Mouse (Mus musculus): ENCODE data around the gene Rad23b.
"Not testable (repeated sequence)": the region's sequence is repeated elsewhere in the genome, so short reads cannot be mapped to it uniquely, and the experiment has no call there.

The Rad23b gene

DNA sequence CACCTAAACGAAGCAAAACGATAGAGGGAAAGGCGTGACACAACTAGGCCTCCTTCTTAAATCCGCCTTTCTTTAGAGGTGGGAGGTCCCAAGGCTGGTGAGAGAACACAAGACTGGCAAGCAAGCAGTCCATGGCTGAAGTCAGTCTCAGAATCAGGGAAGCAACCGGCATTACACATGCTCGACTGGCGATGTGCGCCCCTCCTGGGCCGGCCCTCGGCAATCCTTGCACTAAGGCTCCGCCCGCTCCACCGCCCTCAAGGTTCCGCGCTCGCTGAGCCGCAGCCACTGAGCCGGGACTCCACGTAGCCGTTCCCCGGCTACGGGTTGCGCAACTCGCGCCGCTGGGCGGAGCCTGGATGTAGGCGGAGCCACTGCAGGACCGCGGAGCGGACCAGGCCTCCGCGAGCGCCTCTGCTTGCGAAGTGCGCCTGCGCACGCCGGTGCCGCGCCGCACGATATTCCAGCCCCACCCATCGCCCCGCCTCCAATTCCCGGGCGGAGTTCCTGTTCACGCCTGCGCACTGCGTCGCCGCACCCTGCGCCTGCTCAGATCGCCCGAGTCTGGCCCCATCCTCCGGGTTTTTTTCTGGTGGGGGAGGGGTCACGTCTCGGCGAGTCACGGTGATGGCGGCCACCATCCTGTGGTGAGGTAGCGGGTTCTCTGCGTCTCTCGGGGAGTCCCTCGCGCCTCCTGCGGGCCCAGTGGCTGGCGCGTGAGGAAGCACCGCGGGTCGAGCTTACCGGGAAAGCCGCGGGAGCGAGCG, at the start of gene Rad23b:
TSS of gene Rad23b (plus strand) at position 592 of the 767 bp plus-strand sequence.
- peak; percentile 99 to 100 for DNase-seq

DNA sequence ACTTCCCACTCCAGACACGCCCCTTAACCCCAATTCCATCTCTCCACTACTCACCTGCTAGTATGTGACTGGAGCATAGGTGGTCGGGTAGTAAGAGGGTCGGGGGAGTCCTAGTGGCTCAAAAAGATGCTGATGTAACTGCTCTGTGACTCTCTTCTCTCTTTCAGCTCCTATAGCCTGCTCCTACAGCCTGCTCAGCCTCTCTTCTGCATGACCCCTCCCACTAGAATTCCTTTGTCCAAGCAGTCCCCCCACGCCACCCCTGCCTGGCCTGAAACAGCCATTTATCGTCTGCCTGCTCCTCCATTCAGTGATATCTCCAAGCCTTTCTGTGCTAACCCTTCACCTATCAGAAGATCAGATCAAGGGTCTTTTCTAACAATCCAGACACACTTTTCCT, 45.7 kb upstream of the Rad23b start:
- DNase-seq: no peak

DNA sequence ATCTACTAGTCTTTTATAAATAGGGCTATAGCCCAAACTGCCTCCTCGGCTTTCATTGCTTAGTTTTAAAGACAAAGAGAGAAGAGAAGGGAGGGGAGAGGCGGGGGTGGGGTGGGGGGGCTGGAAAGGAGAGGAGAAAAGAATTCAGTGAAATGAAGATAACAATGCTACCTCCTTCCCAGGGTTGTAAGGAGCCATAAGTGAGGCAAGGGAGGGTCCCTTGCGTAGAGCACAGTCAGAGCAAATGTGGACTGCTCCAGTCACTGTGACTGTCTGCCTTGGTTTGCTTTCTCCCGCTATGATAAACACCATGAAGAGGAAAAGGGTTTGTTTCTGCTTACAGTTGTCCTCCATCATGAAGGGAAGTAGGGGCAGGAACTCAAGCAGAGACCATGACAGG, 43.2 kb upstream of the Rad23b start:
- no peak for DNase-seq

DNA sequence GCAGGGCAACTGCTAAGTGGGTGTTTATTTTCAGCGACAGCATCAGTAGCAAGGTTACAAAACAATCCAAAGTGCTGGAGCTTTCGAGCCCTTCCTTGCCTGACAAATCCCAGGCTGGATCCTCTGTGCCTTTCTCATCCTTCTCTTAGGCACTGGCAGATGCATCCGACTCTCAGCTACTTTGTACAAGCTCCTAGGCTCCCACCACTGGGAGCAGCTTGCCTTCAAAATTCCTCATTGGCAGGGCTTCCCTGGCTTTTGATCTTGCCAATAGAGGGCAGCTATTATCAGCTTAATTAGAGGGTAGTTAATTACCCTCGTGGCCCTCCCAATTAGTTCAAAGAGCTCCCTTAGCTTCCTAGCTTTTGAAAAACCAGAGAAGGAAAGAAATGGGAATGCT, 33.1 kb upstream of the Rad23b start:
- DNase-seq: no peak

DNA sequence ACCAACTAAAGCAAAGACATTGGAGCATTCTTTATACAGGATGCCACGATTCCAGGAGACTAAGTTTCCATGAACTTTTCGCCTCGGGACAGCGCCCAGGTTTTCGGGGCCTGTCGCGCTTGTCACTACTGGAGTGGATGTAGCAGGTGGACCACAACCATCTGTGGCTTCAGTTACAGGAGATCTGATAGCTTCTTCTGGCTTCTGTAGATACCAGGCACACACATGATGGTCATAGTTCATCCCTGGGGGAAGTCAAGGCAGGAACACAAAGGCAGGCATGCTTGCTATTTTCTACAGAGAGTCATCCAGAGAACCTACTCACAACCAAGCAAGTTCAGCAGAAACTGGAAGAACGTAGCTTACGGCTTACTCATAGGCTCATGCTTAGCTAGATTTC, 31.5 kb upstream of the Rad23b start:
- not testable (repeated sequence) for DNase-seq

DNA sequence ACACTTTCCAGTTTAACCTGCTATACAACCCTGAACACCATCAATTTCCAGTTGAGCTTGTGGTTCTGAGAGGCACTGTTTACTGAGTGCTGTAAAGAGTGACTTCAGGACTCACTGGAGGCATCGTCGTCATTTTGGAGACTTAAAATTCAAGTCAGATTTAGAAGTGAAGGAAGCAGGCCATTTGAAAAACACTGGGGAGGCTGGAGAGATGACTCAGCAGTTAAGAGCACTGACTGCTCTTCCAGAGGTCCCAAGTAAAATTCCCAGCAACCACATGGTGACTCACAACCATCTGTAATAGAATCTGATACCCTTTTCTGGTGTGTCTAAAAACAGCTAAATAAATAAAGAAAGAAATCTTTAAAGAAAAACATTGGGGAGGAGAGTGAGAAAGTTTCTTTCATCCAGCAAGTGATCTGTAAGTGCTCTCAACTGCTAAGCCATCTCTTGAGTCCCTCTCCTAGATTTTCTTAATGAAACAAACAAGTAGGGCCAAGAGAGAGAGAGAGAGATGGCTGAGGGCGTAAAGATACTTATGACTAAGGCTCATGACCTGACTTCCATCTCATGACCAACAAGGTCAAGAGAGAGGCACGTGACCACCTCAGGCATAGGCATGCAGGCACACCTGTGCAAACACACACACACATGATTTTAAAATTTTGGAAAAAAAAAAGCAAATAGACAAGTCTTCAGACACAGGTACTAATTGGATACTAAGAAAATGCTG, 23.9 kb upstream of the Rad23b start:
- no peak for DNase-seq

DNA sequence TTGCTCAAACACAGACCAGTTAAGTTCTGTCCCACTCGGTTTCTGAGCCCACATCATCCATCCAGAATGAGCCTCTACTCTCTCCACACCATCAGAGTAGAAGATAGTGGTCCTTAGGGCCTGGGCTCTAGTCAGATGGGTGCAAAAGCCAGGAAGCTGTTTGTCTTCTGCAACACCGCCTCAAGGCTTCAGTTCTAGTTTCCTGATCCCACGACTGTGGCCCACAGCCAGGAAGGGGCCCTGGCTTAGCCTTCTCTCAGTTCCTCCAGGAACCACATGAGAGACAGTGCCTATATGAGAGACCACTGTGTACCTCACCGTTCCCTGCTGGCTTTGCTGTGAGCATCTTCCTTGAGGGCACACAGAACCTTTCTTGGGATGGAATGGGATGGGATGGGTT, 22.3 kb upstream of the Rad23b start:
- no peak for DNase-seq

DNA sequence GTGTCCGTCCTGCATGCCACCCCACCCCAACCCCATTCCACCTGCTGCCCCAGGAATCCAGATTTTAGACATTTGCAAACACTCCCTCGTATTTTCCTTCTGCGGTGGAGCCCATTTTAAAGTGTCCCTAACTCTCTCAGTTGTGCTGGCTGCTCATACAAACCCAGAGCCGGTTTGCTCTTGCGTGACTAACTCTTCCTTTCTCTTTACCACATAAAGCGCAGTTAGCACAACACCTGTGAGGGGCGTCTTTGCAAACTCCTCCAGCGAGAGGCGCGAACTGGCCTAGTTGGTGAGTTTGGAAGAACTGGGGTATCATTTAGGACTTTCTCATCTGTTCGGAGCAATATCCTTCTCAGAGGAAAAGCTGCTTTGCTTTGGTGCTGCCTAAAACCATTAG, 21.4 kb upstream of the Rad23b start:
- no peak for DNase-seq

DNA sequence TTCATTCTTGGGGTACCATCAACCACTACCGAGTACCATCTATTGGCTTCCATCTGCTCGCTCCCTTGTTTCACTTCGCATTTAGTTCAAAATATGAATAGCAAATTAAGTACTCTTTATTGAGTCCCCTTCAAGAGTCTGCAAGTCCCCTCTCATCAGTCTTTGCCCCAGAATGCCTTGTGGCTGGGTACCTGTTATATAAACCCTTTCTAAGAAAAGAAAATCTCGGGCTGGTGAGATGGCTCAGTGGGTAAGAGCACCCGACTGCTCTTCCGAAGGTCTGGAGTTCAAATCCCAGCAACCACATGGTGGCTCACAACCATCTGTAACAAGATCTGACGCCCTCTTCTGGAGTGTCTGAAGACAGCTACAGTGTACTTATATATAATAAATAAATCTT, 20.9 kb upstream of the Rad23b start:
- not testable (repeated sequence) for DNase-seq

DNA sequence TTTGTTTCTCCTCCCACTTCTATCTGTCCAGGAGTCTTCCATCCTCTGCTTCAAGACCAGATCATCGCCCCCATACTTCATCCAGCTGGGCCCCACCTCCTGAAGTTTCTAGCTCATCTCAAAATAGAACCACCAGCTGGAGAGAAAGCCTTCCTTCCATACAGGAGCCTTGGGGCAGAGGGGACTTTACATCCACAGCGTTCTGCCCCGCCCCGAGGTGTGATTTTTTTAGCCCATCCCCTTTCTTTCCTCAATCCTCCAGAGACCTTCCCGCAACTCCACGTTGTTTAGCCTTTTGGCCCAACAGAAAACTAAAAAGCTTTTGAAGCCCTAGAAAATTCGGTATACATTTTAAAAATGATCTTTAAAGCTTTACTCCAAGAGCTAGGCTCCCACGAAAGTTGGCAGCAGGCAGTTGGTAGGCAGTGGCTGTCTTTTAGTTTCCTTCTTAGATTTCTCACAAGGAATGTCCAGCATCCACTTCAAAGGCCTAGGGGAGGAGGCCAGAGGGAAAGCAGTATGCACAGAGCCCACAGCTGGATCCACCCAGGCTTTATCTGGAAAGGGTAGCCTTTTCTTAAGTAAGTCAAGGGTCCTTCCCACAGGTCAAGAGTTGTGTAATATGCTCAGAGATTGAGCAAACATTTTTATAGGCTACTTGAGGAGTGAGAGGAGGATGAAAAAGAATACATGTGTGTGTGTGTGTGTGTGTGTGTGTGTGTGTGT, 20.1 kb upstream of the Rad23b start:
- DNase-seq: no peak

DNA sequence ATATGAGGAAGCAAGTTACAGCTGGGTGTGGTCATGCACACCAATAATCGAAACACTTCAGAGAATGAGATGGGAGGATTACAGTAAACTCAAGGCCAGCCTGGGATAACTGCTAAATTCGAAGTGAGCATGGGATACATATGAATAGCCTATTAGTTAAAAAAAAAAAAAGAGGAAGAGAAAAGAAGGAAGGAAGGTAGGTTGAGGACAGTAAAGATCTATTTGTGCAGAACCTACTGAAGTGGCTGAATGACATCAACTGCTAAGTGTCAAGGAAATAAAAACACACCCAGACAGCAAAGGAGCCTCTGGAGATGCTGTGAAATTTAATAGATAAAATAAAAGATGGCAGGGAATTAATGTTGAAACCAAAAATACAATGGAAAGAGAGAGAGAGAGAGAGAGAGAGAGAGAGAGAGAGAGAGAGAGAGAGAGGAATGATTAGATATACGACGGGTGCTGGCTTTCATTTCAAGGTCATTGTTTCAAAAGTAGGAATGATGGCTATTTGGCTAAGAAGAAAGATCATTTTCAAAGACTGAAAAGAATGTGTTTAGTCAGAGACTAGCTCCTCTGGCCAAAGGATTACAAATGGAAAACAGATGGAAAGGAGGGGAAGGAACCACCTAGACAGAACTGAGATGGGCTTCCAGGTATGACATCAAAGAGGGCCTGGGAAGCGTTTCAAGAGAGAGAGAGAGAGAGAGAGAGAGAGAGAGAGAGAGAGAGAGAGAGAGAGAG, 14.6 kb upstream of the Rad23b start:
- no peak for DNase-seq

DNA sequence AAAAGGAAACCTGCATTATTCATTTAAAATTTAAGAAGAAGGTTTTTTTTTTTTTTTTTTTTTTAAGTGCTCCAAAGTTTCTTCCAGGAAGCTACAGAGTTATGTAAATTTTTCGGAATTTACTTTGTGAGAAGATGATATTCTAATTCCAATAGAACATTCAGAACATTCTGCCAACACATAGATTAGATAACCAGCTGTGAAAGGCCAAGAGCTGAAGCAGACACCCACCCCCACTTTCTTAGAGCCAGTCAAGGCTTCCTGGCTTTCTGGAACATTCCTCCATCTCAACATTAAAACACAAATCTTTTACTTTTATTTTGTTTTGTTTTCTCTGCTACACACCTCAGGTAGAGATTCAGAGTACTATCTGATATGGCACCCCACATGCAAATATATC, 10.9 kb upstream of the Rad23b start:
- no peak for DNase-seq

DNA sequence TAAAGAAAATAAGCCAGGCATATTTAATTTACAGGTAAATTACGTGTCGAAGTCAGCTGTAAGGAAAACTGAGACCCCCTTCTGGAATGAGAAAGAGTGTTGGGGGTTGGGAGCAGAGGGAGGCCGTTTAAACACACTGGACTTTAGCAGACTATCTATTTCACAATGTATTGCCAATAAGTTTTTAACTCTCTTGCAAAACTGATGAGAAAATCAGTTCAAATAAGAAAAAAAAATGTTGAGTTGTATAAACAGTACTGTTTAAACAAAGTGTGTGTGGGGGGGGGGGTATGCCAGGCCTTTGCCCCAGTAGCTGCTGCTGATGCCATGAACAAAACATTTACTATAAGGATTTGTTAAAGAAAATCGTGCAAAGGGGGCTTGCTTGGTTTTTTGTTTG, 10.5 kb upstream of the Rad23b start:
- DNase-seq: no peak

DNA sequence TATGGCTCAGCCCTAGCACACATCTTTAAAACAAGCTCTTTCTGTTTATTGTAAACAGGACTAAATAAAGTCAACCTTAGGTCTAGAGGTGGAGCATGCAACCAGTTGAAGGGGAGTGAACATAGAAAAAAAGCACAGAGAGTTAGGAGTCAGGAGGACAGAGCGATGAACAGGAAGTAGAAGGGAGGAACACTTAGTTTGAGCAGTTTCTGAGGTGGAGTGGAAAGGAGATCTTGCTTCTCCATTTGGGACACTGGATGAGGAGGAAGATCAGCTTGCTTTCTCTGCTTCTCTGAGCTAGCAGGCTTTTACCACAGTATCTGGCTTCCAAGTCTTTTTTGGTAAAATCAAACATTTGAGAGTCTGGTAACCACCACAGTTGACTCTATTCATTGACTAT, 8.0 kb upstream of the Rad23b start:
- no peak for DNase-seq

DNA sequence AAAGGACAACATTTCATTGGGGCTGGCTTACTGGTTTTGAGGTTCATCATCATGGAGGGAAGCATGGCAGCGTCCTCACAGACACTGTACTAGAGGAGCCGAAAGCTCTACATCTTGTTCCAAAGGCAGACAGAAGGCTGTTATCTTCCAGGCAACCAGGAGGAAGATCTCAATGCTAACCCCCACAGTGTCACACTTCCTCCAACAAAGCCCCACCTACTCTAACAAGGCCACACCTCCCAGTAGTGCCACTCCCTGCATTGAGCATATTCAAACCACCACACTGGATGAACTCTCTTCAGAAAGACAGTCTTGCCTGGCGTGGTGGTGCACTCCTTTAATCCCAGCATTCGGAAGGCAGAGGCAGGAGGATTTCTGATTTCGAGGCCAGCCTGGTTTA, 7.2 kb upstream of the Rad23b start:
- no peak for DNase-seq

DNA sequence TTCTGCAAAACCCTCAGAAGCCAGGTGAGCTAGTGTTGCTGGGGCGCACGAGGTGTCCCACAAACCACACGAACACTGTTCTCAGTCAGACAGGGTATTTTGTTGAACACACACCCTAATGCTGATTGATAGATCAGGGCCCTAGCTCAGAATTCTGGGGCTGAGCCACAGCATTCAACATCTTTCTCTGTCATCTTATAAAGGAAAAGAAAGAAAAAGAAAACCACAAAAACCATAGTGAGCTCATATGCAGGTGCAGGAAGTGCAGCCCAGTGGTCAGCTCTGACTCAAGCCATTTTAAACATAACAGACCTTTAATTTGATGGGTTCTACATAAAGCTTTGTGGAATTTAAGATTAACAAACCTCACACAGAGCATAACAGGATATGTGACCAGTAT, 6.6 kb upstream of the Rad23b start:
- no peak for DNase-seq

DNA sequence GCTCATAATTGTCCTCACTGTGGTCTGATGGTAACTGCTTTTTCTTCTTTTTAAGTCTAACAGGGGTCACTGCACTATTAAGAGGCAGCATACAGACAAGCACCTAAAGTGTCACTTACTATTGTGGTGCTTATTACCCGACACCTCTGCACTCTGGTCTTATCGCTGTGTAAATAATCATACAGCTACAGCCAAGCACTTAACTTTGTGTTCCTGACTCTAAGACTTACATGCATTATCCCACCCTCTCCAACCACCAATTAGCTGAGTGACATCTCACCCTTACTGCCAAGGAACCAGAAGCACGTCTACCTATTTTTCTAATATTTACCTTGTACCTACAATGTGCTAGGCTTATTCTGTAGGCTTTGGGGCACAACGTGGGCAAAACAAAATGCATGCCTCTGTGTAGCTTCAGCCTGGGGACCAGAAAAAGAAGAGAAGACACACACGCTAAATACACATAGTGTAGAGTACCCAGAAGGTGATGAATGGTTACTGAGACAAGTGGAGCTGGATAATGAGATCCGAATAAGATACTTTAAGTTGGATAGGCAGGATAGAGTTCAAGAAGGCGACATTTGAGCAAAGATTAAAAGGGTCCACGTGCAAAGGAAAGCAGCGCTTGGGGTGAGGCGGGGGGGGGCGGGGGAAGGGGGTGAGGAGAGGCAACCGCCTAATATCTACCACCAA, 938 bp upstream of the Rad23b start:
- DNase-seq: no peak

DNA sequence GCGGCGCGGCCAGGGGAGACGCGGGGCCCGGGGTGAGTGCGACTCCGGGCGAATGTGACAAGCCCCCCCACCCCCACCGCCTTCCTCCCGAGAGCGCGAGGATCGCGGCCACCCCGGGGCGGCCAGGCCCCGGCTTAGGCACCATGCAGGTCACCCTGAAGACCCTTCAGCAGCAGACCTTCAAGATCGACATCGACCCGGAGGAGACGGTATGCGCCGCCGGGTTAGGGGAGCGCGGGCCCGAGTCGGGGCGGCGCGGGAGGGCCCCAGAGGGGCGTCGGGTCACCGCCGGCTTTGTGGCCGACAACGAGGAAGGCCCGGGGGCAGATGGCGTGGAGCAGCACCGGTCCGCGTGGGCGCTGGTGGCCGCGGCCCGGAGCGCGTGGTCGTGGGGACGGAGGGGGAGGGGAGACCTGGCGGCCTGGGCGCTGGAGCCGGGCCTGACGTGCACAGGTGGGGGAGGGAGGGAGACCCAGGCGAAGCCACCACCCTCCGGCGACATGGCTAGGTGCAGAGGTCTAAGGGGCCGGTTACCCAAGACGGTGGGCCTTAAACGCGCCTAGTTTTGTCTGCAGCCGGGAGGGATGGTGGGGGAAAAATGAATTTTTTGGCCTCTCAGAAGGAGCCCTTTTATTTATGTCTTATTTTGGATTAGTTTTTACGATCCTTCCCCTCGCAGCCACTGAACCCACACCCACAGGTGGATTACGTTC, 532 bp downstream of the Rad23b start:
- DNase-seq: peak; percentile 64 to 77

DNA sequence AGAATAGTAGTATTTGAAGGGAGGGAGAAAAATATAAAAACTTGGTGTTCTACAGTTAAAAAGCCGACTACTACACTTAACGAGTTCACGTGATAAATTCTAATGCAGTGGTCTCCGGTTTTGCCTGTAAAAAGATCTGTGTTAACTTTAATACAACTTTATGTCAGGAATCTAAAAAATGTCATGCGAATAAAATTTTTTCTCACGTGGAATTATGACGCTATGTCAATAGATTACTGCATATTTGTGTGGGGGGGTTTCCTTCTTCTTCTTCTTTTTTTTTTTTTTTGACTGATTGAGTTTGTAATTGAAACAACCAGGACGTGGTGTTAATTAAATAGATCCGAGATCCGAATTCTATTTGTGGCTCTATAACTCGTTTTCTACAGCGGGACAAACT, 1.2 kb downstream of the Rad23b start:
- no peak for DNase-seq

DNA sequence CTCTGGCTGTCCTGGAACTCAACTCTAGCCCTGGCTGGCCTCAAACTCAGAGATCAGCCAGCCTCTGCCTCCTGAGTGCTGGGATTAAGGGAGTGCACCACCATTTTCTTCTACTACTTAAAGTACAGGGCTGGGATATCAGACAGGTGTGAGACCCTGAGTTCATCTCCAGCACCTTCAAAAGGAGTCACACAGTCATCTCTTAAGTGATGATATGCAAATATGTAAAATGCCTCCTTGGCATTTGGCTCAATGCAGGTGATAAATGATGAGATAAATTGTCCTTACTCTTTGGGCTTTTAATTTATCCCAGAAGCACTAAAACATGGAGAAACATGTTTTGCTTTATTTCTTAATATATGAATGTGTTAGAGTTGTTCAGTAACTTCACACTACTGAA, 2.0 kb downstream of the Rad23b start:
- no peak for DNase-seq

DNA sequence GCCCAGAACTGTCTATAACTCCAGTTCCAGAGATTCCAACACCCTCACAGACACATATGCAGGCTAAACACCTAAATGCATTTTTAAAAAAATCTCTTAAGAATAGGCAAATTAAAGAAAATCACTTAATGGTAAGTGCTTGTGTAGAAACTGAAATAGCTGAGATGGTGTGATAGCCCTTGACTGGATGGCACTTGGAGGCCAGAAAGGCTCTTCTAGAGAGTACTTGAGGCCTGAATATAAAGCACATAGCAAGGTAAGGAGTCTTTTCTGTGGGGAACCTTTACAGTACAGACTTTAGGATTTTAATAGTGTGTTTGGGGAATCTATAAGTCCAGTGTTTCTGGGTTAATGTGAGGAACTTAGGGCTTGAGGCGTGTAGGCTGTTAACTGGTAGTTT, 4.2 kb downstream of the Rad23b start:
- DNase-seq: no peak

DNA sequence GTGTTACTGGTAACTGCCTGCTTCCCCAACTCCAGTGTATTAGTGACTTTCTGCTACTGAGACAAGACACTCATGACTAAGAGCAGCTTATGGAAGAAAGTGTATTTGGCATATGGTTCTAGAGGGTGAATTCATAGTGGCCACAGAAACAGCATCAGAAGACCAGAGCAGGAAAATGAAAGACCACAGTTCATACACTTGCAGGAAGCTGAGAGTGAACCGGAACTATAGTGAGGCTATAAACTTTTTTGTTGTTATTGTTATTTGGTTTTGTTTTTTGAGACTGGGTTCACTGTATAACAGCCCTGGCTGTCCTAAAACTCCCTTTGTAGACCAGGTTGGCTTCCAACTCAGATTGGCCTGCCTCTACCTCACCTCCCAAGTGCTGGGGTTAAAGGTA, 6.0 kb downstream of the Rad23b start:
- no peak for DNase-seq

All from kidney, postnatal 25 days (tissue).